Mouse (Mus musculus): Measurements from ENCODE around the gene Hoxd9. TPM values are rescaled to one million over a fixed set of nuclear protein-coding genes. Genes with fewer than 3 reads are reported as not detected.

Gene Hoxd9
- polyA plus RNA-seq, 1 experiment from 2014 or later, result not detected

DNA sequence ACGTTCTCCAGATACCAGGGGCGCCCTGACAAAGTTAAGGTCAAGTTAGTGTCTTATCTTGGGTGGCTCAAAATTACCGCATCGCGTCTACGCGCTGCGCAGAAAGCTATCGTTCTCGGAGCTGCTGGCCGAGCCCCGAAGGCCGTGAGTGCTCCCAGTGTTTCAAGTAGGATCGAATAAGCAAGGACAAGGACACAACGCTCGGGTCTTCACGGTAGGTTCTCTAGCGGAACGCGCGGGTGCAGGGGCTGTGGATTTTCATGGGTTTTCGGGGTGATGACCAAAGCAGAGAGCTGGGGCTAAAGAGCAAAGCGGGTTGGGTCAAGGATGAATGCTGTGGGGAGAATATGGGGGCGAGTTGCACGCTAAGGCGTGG, 17.9 kb upstream of the Hoxd9 start:
- ATAC-seq (replicated peaks; ENCODE audit: insufficient number of reproducible peaks, low FRiP score, low TSS enrichment), result no peak
- no peaks in the 10 kb centered on the region for H3K36me3 ChIP-seq (ENCODE audit: control insufficient read depth, insufficient read depth, low read length)
- no peak overlapping the region for H3K9ac ChIP-seq (ENCODE audit: low read depth, low read length)
- H3K4me2 ChIP-seq, result no peak overlapping the region; the same call in 1 of the 2 replicates
- H3K27ac ChIP-seq (ENCODE audit: low read depth, low read length), result no peak overlapping the region
- peaks cover 97% of the 10 kb centered on the region for H3K27me3 ChIP-seq (ENCODE audit: control insufficient read depth, insufficient read depth, low read length)
- no peak overlapping the region for H3K4me3 ChIP-seq (ENCODE audit: low read depth, low read length)
- WGBS (ENCODE audit: insufficient replicate concordance), result 1% methylated on average over 26 of the region's 26 CpGs
- no peaks in the 10 kb centered on the region for H3K4me1 ChIP-seq (ENCODE audit: control insufficient read depth, insufficient read depth, low read length)
- H3K9me3 ChIP-seq (replicated peaks; ENCODE audit: control insufficient read depth, low read length), result no peaks in the 10 kb centered on the region

DNA sequence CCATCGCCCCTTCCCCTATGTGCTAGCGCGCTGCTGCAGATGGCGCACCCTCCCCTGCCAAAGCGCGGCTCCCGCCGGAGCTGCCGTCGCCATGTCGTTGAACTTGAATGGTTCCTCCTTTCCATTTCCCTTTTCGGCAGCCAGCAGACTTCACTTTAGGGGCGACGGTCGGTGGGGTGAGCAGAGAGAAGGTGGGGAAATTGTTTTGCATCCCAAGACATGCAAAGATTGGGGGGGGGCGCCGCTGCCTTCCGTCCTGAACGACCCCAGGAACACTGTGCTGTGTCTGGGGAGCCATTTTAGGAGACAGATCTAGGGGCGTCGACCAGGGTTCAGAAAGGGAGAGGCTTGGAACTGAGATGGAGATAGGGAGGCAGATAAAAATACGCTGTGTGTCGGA, 17.5 kb upstream of the Hoxd9 start:
- ATAC-seq (replicated peaks; ENCODE audit: insufficient number of reproducible peaks, low FRiP score, low TSS enrichment), result no peak
- H3K9ac ChIP-seq (ENCODE audit: low read depth, low read length), result no peak overlapping the region
- H3K4me1 ChIP-seq (ENCODE audit: control insufficient read depth, insufficient read depth, low read length), result no peaks in the 10 kb centered on the region
- H3K27me3 ChIP-seq (ENCODE audit: control insufficient read depth, insufficient read depth, low read length), result peaks cover 97% of the 10 kb centered on the region
- no peaks in the 10 kb centered on the region for H3K9me3 ChIP-seq (replicated peaks; ENCODE audit: control insufficient read depth, low read length)
- no peak overlapping the region for H3K27ac ChIP-seq (ENCODE audit: low read depth, low read length)
- H3K36me3 ChIP-seq (ENCODE audit: control insufficient read depth, insufficient read depth, low read length), result no peaks in the 10 kb centered on the region
- H3K4me2 ChIP-seq, result no peak overlapping the region; the same call in 1 of the 2 replicates
- H3K4me3 ChIP-seq (ENCODE audit: low read depth, low read length), result no peak overlapping the region
- WGBS (ENCODE audit: insufficient replicate concordance), result 1% methylated on average over 22 of the region's 23 CpGs

DNA sequence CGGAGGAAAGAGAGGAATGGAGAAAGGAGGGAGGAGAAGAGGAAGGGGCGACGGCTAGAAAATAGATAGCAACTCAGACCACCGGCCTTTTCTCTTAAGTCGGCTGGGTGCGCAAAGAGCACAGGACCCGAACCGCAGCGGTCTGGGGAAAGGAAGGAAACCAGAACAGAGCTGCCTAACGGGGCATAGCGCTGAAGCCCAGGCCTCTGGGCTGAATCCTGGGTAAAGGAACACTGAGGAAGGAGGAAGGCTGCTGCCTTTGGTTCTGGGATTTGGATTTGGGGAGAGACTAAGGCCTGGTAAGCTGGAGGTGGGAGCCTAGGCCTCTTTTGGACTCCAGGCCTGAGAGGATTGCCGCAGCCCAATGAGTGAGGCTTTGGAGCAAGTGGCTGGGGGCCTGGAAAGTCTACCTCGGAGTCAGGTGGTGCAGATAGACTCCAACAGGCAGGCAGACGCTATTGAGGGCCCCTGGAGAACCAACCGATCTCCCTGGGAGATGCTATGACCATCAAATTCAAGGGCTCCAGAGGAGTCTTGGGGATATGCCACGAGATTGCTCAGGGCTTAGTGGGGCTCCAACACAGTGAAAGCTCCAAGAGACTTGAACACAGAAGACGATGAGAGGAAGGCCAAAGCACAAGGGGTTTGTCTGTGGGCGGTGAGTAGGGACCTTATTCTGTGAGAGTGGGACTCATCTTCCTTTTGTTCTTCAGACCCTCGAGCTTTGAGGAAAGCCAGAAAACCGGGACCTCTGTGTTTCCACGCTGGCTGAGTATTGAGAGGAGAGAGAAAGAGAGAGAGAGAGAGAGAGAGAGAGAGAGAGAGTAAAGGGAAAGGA, 16.7 kb upstream of the Hoxd9 start:
- H3K27ac ChIP-seq (ENCODE audit: low read depth, low read length), result no peak overlapping the region
- no peak for ATAC-seq (replicated peaks; ENCODE audit: insufficient number of reproducible peaks, low FRiP score, low TSS enrichment)
- H3K36me3 ChIP-seq (ENCODE audit: control insufficient read depth, insufficient read depth, low read length), result no peaks in the 10 kb centered on the region
- H3K27me3 ChIP-seq (ENCODE audit: control insufficient read depth, insufficient read depth, low read length), result peaks cover 96% of the 10 kb centered on the region
- no peak overlapping the region for H3K4me3 ChIP-seq (ENCODE audit: low read depth, low read length)
- no peaks in the 10 kb centered on the region for H3K9me3 ChIP-seq (replicated peaks; ENCODE audit: control insufficient read depth, low read length)
- no peak overlapping the region for H3K9ac ChIP-seq (ENCODE audit: low read depth, low read length)
- 2% methylated on average over 21 of the region's 21 CpGs for WGBS (ENCODE audit: insufficient replicate concordance)
- H3K4me1 ChIP-seq (ENCODE audit: control insufficient read depth, insufficient read depth, low read length), result no peaks in the 10 kb centered on the region
- no peak overlapping the region for H3K4me2 ChIP-seq

DNA sequence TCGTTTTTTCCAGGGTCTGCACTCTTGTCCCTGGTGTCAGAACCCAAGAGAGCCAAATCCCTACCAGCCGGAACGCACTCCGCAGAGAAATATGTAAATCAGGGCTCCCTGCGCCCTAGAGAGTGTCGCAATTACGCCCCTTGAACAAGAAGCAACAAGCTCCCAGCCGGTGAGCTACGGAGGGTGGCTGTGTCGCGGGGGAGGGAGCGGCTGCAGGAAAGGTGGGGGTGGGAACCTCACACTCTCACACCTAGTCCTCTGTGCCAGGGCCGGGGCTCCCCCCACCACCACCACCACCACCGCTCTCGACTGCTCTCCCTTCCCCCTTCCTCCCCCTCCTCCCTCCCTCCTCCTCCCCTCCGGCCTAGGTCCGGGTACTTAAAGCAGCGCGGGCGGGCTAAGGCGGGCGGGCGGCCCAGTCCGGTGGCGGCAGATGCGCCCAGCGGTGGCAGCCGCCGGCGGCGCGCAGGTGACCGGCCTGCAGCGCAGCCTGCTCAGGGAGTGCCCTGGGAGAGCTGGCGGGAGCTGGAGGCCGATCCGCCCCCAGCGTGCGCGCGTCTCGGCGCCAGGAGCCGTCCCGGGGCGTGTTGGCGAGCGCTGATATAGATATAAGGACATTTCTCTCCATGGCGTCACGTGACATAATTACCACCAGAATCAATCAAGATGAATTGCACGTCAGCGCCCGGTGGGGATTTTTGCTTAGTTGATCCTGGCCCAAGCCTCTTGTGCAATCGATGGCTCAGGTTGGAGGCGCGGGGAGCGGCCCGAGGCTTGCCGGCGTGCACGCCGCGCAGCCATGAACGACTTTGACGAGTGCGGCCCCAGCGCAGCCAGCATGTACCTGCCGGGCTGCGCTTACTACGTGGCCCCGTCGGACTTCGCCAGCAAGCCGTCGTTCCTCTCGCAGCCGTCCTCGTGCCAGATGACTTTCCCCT, 15.7 kb upstream of the Hoxd9 start:
- Histone ChIP-seq H3K9me3 (replicated peaks; ENCODE audit: control insufficient read depth, low read length) (no peaks in the 10 kb centered on the region), H3K36me3 (ENCODE audit: control insufficient read depth, insufficient read depth, low read length) (no peaks in the 10 kb centered on the region), H3K27me3 (ENCODE audit: control insufficient read depth, insufficient read depth, low read length) (peaks cover 93% of the 10 kb centered on the region), H3K4me2 (peak overlapping the region; percentile 49), H3K27ac (ENCODE audit: low read depth, low read length) (no peak overlapping the region), H3K4me3 (ENCODE audit: low read depth, low read length) (peak overlapping the region; percentile 30), H3K4me1 (ENCODE audit: control insufficient read depth, insufficient read depth, low read length) (no peaks in the 10 kb centered on the region), H3K9ac (ENCODE audit: low read depth, low read length) (no peak overlapping the region)
- no peak for ATAC-seq (replicated peaks; ENCODE audit: insufficient number of reproducible peaks, low FRiP score, low TSS enrichment)
- WGBS (ENCODE audit: insufficient replicate concordance), result under 1% methylated on average over 76 of the region's 78 CpGs

DNA sequence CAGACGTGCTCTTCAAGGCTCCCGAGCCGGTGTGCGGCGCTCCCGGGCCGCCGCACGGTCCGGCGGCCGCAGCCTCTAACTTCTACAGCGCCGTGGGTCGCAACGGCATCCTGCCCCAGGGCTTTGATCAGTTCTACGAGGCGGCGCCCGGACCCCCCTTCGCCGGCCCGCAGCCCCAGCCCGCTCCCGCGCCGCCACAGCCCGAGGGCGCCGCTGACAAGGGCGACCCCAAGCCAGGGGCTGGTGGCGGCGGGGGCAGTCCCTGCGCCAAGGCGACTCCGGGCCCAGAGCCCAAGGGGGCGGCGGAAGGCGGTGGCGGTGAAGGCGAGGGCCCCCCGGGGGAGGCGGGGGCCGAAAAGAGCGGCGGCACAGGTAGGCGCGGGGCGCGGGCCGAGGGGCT, 14.7 kb upstream of the Hoxd9 start:
- Histone ChIP-seq H3K4me2 (peak overlapping the region; percentile 49), H3K4me1 (ENCODE audit: control insufficient read depth, insufficient read depth, low read length) (no peaks in the 10 kb centered on the region), H3K27ac (ENCODE audit: low read depth, low read length) (no peak overlapping the region), H3K9me3 (replicated peaks; ENCODE audit: control insufficient read depth, low read length) (no peaks in the 10 kb centered on the region), H3K9ac (ENCODE audit: low read depth, low read length) (no peak overlapping the region), H3K4me3 (ENCODE audit: low read depth, low read length) (peak overlapping the region; percentile 30), H3K27me3 (ENCODE audit: control insufficient read depth, insufficient read depth, low read length) (peaks cover 94% of the 10 kb centered on the region), H3K36me3 (ENCODE audit: control insufficient read depth, insufficient read depth, low read length) (no peaks in the 10 kb centered on the region)
- ATAC-seq (replicated peaks; ENCODE audit: insufficient number of reproducible peaks, low FRiP score, low TSS enrichment), result no peak
- WGBS (ENCODE audit: insufficient replicate concordance), result under 1% methylated on average over 45 of the region's 51 CpGs

DNA sequence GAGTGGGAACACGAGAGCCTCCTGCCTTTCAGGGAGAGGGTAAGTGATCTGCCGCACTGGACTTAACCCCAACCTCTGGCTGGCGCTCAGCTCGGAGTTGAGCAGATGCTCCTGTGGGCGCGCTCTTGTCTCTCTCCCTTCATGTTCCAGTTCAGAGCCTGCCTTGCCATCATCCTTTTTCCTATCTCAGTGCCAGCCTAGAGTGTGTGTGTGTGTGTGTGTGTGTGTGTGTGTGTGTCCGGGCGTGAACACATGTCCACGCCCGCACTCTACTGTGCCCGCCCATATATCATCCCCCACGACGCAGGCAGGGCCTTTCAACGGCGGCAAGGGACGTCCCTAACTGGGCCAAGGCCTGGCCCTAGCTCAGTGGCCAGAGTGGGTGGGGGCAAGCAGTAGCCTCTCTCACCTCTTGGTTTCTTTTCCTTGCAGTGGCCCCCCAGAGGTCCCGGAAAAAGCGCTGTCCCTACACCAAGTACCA, 14.0 kb upstream of the Hoxd9 start:
- Histone ChIP-seq H3K36me3 (ENCODE audit: control insufficient read depth, insufficient read depth, low read length) (no peaks in the 10 kb centered on the region), H3K27me3 (ENCODE audit: control insufficient read depth, insufficient read depth, low read length) (peaks cover 96% of the 10 kb centered on the region), H3K4me1 (ENCODE audit: control insufficient read depth, insufficient read depth, low read length) (no peaks in the 10 kb centered on the region), H3K4me2 (no peak overlapping the region), H3K9ac (ENCODE audit: low read depth, low read length) (no peak overlapping the region), H3K9me3 (replicated peaks; ENCODE audit: control insufficient read depth, low read length) (no peaks in the 10 kb centered on the region), H3K4me3 (ENCODE audit: low read depth, low read length) (no peak overlapping the region), H3K27ac (ENCODE audit: low read depth, low read length) (no peak overlapping the region)
- under 1% methylated on average over 18 of the region's 18 CpGs for WGBS (ENCODE audit: insufficient replicate concordance)
- ATAC-seq (replicated peaks; ENCODE audit: insufficient number of reproducible peaks, low FRiP score, low TSS enrichment), result no peak

DNA sequence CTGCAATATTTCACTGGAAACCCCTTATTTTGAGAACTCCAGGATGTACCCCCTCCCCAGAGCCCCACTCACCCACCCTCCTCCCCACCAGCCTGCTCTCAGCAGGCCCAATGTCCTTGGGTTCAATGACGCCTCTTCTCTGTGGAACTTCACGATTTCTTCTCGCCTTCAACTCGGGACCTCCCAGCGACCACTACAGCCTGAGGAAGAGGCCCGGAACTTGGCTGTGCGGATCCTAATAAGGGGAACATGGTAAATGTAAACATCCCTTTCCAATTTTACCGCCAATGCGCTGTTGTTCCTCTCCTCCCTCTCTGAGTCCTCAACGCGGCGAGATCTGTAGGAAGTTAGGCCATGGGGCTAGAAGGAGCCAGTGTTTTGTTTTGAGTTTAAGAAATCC, 13.4 kb upstream of the Hoxd9 start:
- H3K9ac ChIP-seq (ENCODE audit: low read depth, low read length), result no peak overlapping the region
- H3K4me3 ChIP-seq (ENCODE audit: low read depth, low read length), result no peak overlapping the region
- 3% methylated on average over 12 of the region's 12 CpGs for WGBS (ENCODE audit: insufficient replicate concordance)
- peaks cover 96% of the 10 kb centered on the region for H3K27me3 ChIP-seq (ENCODE audit: control insufficient read depth, insufficient read depth, low read length)
- H3K36me3 ChIP-seq (ENCODE audit: control insufficient read depth, insufficient read depth, low read length), result no peaks in the 10 kb centered on the region
- no peak overlapping the region for H3K27ac ChIP-seq (ENCODE audit: low read depth, low read length)
- H3K9me3 ChIP-seq (replicated peaks; ENCODE audit: control insufficient read depth, low read length), result no peaks in the 10 kb centered on the region
- ATAC-seq (replicated peaks; ENCODE audit: insufficient number of reproducible peaks, low FRiP score, low TSS enrichment), result no peak
- no peak overlapping the region for H3K4me2 ChIP-seq
- H3K4me1 ChIP-seq (ENCODE audit: control insufficient read depth, insufficient read depth, low read length), result no peaks in the 10 kb centered on the region

DNA sequence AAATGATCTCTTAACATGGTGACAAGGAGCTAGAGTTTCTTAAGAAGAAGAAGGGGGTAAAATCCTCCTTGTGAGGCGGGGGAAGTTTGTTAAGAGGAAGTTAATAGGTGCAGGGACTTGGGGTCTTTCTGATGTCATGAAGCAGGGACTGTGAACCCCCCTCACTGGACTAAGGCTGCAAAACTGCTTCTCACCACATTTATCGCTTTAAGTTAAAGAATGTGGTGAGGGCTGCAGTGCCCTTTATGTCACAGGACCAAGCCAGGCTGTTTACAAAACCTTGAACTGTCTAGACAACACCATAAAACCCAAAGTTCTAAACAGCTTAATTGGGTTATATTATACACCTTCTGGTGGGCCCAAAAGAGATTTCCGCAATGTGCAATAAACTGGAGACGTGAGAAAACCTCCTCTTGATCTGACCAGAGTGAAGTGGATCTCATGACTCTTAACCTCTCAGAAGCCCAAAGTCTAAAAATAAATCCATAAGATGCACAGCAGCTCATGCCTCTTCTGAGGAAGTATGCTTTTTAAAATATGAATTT, 12.4 kb upstream of the Hoxd9 start:
- Histone ChIP-seq H3K4me3 (ENCODE audit: low read depth, low read length) (no peak overlapping the region), H3K4me1 (ENCODE audit: control insufficient read depth, insufficient read depth, low read length) (no peaks in the 10 kb centered on the region)
- WGBS (ENCODE audit: insufficient replicate concordance), result 13% methylated on average over 4 of the region's 4 CpGs

More for the DNA sequence above, 12.4 kb upstream of the Hoxd9 start:
- ATAC-seq (replicated peaks; ENCODE audit: insufficient number of reproducible peaks, low FRiP score, low TSS enrichment), result no peak
- H3K27me3 ChIP-seq (ENCODE audit: control insufficient read depth, insufficient read depth, low read length), result peaks cover 96% of the 10 kb centered on the region
- no peaks in the 10 kb centered on the region for H3K36me3 ChIP-seq (ENCODE audit: control insufficient read depth, insufficient read depth, low read length)
- no peak overlapping the region for H3K9ac ChIP-seq (ENCODE audit: low read depth, low read length)
- H3K27ac ChIP-seq (ENCODE audit: low read depth, low read length), result no peak overlapping the region
- H3K4me2 ChIP-seq, result no peak overlapping the region
- no peaks in the 10 kb centered on the region for H3K9me3 ChIP-seq (replicated peaks; ENCODE audit: control insufficient read depth, low read length)

Data from heart, embryonic 11.5 days (tissue).